Mouse (Mus musculus) forebrain, embryonic 15.5 days (tissue): Measurements from ENCODE around the gene Galnt16. TPM values are rescaled to one million over a fixed set of nuclear protein-coding genes. Genes with fewer than 3 reads are reported as not detected.
A peak's percentile ranks its signal among the peaks of the same experiment; 100 is the strongest.

ENCODE experiments used
- ATAC-seq: fragments of 200-750 bp; cut with Nextera tagmentation; replicated peaks from 2 replicates; pipeline ENCODE4 v1.8.0; 2017; ENCODE audit warnings: mild to moderate bottlenecking, moderate TSS enrichment, moderate library complexity
- H3K27ac ChIP-seq: fragments of 300-500 bp; sonication (generic); replicated peaks from 2 replicates; pipeline ENCODE4 v1.5.1; 2015; ENCODE audit warnings: mild to moderate bottlenecking, inconsistent platforms
- H3K27me3 ChIP-seq: fragments of 300-500 bp; sonication (generic); 2 replicates; pipeline ENCODE4 v1.6.1; 2015; ENCODE audit warnings: inconsistent platforms
- H3K36me3 ChIP-seq: fragments of 300-500 bp; sonication (generic); 2 replicates; pipeline ENCODE4 v1.6.1; 2015; ENCODE audit warnings: mild to moderate bottlenecking, inconsistent platforms
- H3K4me1 ChIP-seq: fragments of 300-500 bp; sonication (generic); 2 replicates; pipeline ENCODE4 v1.6.1; 2015; ENCODE audit warnings: inconsistent platforms
- H3K4me2 ChIP-seq: fragments of 300-500 bp; sonication (generic); replicated peaks from 2 replicates; pipeline ENCODE4 v1.6.1; 2015; ENCODE audit warnings: mild to moderate bottlenecking, inconsistent platforms
- H3K4me3 ChIP-seq: fragments of 300-500 bp; sonication (generic); 2 replicates; pipeline ENCODE4 v1.5.1; 2015; ENCODE audit warnings: mild to moderate bottlenecking, inconsistent platforms
- H3K9ac ChIP-seq: fragments of 300-500 bp; sonication (generic); replicated peaks from 2 replicates; pipeline ENCODE4 v1.6.1; 2015; ENCODE audit warnings: mild to moderate bottlenecking, inconsistent platforms
- H3K9me3 ChIP-seq: fragments of 300-500 bp; sonication (generic); 2 replicates; pipeline ENCODE4 v1.6.1; 2016; ENCODE audit warnings: inconsistent platforms
- WGBS: fragments of 180-500 bp; shearing (Covaris S2); methylation state at CpG from one replicate; pipeline ENCODE4 v1.1.7; 2015; ENCODE audit warnings: mixed read lengths; 5-methylcytosine and 5-hydroxymethylcytosine counted together
- polyA plus RNA-seq: library from polyadenylated mRNA; unstranded; fragments of >200 nt; fragmentation: Nextera tagmentation; extraction: Ambion mirVana; gene quantifications from 2 replicates; pipeline ENCODE4 v1.2.1, GENCODE M21; 2015

Gene Galnt16
- polyA plus RNA-seq, 1 experiment from 2014 or later = 23.7 TPM

- no peak overlapping the region for H3K4me2 ChIP-seq
- no peaks in the 10 kb centered on the region for H3K36me3 ChIP-seq
- 97% methylated on average over 2 of the region's 2 CpGs for WGBS
- H3K4me1 ChIP-seq = no peaks in the 10 kb centered on the region
- no peak overlapping the region for H3K27ac ChIP-seq
- H3K9ac ChIP-seq = no peak overlapping the region
- H3K4me3 ChIP-seq = no peak overlapping the region
- H3K27me3 ChIP-seq = no peaks in the 10 kb centered on the region
- ATAC-seq = no peak
- H3K9me3 ChIP-seq = no peaks in the 10 kb centered on the region
Observed at GRCm38 (mm10) chr12:80537313-80537712, 19.2 kb downstream of the Galnt16 start.

DNA sequence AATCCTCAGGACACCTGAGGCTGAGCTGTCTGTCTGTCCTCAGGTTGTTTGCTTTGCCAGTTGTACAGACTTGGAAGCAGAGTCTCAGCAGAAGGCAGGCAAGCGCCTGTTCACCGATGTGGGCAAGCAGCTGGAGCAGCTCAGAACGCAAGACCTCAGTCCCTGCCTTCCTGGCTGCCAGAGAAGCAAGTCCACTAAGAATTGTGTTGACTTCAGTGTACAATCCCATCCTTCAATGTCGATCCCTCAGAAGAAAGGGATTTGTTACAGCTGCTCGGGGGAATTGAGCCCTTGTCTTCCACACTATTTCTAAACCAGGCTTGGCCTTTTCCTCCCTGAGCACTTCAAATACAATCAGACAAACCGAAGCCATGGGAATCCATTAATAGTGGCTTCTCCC is 20.2 kb downstream of the Galnt16 start:
- Histone ChIP-seq H3K4me3 (no peak overlapping the region), H3K4me2 (no peak overlapping the region), H3K9me3 (no peaks in the 10 kb centered on the region), H3K27ac (no peak overlapping the region), H3K9ac (no peak overlapping the region), H3K27me3 (no peaks in the 10 kb centered on the region), H3K4me1 (no peaks in the 10 kb centered on the region), H3K36me3 (no peaks in the 10 kb centered on the region)
- WGBS = 76% methylated on average over 6 of the region's 6 CpGs
- ATAC-seq = no peak

DNA sequence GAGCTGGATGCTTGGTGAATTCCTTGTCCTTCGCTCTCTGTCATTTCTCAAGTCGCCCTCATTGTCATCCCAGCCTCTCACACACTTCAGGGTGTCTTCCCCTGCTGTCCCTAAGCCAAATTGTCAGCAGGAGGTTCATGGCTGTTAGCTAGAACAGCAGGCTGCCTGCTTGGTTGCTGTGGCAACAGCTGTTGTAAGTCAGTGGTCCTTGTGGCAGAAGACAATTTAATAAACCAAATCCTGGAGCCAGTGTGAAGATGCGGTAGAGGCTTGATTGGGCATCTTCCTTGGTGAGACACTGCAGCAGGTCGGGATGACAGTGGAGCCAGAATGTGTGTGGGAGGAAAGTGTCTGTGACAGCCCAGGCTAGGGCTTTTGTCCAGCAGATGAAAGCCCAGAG is 27.2 kb downstream of the Galnt16 start:
- Histone ChIP-seq H3K9ac (no peak overlapping the region), H3K4me2 (no peak overlapping the region), H3K27ac (peak overlapping the region; percentile 46; the same call in 1 of the 2 replicates), H3K4me3 (no peak overlapping the region), H3K9me3 (no peaks in the 10 kb centered on the region), H3K27me3 (no peaks in the 10 kb centered on the region), H3K4me1 (peaks cover 18% of the 10 kb centered on the region), H3K36me3 (no peaks in the 10 kb centered on the region)
- ATAC-seq = 0 out of 2 replicates have a peak, but pooled peaks have one; percentile 19
- WGBS = 14% methylated on average over 4 of the region's 4 CpGs

DNA sequence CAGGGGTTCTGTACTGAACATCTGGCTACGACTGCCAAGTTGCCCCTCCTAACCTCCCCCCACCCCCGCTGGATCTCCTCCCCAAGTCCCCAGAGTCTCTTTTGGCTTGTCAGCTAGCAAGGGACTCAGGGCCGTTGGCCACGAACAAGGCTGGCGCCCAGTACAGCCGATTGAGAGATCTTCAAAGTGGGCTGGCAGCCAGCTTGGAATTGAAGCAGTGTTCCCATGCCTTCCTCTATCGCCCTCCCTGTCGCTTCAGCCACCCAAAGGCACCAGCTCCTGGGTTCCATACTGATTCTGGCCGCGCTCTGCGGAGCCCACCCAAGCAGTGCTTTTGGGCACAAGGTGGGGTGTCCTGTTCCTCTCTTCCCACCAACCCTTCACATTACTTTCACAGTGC is 31.6 kb downstream of the Galnt16 start:
- Histone ChIP-seq H3K4me1 (peaks cover 18% of the 10 kb centered on the region), H3K4me3 (no peak overlapping the region), H3K27me3 (no peaks in the 10 kb centered on the region), H3K36me3 (no peaks in the 10 kb centered on the region), H3K9ac (no peak overlapping the region), H3K4me2 (no peak overlapping the region), H3K9me3 (no peaks in the 10 kb centered on the region), H3K27ac (no peak overlapping the region)
- no peak for ATAC-seq
- 59% methylated on average over 11 of the region's 11 CpGs for WGBS

DNA sequence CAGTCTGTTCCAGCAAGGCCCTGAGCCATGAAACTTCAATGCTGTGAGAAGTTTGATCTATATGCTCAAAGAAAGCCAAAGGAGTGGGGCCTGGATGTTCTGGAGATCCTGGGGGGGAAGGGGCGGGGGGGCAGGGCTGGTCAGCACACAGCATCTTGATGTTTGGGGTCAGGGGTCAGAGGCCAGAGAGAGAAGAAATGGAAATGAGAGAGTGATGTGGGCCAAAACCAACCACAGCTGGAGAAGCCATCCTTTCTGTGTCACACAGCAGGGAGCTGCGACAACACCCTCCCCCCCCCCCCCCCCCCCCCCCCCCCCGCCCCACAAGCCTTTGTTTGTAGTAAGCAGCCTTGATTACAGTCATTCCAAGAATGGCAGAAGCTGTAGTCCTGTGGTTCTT is 35.1 kb downstream of the Galnt16 start:
- H3K4me3 ChIP-seq = no peak overlapping the region
- H3K27me3 ChIP-seq = no peaks in the 10 kb centered on the region
- 10% methylated on average over 2 of the region's 3 CpGs for WGBS
- H3K36me3 ChIP-seq = no peaks in the 10 kb centered on the region
- ATAC-seq = no peak
- 0 out of 2 replicates have a peak, but pooled peaks cover 7% of the 10 kb centered on the region for H3K4me1 ChIP-seq
- no peak overlapping the region for H3K9ac ChIP-seq
- no peaks in the 10 kb centered on the region for H3K9me3 ChIP-seq
- H3K4me2 ChIP-seq = no peak overlapping the region
- no peak overlapping the region for H3K27ac ChIP-seq

GRCm38 (mm10) chr12:80554312-80554711 is 36.2 kb downstream of the Galnt16 start:
- no peaks in the 10 kb centered on the region for H3K36me3 ChIP-seq
- H3K27me3 ChIP-seq = no peaks in the 10 kb centered on the region
- no peak for ATAC-seq
- no peaks in the 10 kb centered on the region for H3K9me3 ChIP-seq
- H3K4me1 ChIP-seq = 0 out of 2 replicates have a peak, but pooled peaks cover 5% of the 10 kb centered on the region
- H3K4me3 ChIP-seq = no peak overlapping the region
- 95% methylated on average over 6 of the region's 6 CpGs for WGBS
- no peak overlapping the region for H3K27ac ChIP-seq
- no peak overlapping the region for H3K4me2 ChIP-seq
- no peak overlapping the region for H3K9ac ChIP-seq

DNA sequence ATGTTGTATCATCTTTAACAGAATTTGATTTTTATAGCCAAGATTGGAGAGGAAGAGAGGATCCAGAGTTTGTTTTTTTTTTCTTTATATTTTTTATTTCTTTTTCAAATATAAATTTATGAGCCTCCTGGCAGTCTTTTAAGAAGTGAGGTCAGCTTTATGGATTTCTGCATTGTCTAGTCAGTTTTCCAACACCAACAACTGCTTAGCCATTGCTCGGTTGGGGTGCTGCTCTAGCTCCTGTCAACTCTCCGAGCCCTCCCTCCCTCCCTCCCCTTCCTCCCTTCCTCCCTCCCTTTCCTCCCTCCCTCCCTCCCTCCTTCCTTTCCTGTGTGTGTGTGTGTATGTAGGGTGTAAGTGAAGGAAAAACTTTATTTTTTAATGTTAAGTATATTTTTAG is 43.8 kb downstream of the Galnt16 start:
- Histone ChIP-seq H3K4me2 (no peak overlapping the region), H3K9me3 (no peaks in the 10 kb centered on the region), H3K4me3 (no peak overlapping the region), H3K36me3 (no peaks in the 10 kb centered on the region), H3K9ac (no peak overlapping the region), H3K27ac (no peak overlapping the region), H3K4me1 (peaks cover 26% of the 10 kb centered on the region), H3K27me3 (no peaks in the 10 kb centered on the region)
- 26% methylated on average over 2 of the region's 2 CpGs for WGBS
- no peak for ATAC-seq

DNA sequence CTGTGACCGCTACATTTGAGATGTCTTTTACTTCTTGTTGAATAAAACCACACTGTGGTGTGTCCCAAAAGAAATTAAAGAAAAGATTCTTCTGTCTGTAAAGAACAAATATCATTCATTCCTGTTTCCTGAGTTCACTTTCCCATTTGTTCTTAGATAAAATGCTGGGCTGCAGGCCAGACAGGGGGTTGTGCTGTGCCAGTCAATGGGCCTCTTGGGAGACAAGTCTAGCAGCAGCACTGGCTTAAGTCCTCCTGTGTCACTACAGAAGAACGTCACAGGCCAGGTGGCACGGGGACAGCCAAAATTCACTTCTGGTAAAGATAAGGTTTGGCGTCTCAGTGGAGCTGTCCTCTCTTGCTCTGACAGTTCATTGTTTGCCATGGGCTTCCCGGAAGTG is 44.7 kb downstream of the Galnt16 start:
- peaks cover 35% of the 10 kb centered on the region for H3K4me1 ChIP-seq
- no peak overlapping the region for H3K4me3 ChIP-seq
- no peak overlapping the region for H3K27ac ChIP-seq
- H3K36me3 ChIP-seq = no peaks in the 10 kb centered on the region
- no peak overlapping the region for H3K9ac ChIP-seq
- no peak for ATAC-seq
- no peak overlapping the region for H3K4me2 ChIP-seq
- 53% methylated on average over 5 of the region's 5 CpGs for WGBS
- H3K27me3 ChIP-seq = no peaks in the 10 kb centered on the region
- H3K9me3 ChIP-seq = no peaks in the 10 kb centered on the region

DNA sequence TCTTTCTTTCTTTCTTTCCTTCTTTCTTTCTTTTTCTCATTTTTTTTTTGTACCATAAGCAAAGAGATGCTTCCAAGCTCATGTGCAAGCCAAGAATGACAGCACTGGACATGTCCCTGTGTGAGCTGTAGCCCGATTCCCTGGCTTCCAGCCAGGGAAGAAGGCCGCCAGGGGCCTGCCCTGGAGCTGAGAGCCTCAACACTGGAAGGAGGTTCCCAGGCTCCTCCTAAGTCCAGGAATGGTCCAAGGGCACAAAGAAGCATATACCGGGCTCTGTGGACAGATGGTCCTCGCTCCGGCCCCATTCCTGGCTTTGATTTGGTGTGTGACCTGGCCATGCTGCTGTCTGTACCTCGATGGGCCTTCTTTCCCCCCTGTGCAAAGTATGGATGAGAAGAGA is 46.9 kb downstream of the Galnt16 start:
- H3K9me3 ChIP-seq = no peaks in the 10 kb centered on the region
- no peaks in the 10 kb centered on the region for H3K36me3 ChIP-seq
- peaks cover 37% of the 10 kb centered on the region for H3K4me1 ChIP-seq
- WGBS = 65% methylated on average over 6 of the region's 6 CpGs
- H3K4me2 ChIP-seq = no peak overlapping the region
- H3K27ac ChIP-seq = no peak overlapping the region
- no peak overlapping the region for H3K4me3 ChIP-seq
- ATAC-seq = no peak
- no peak overlapping the region for H3K9ac ChIP-seq
- H3K27me3 ChIP-seq = no peaks in the 10 kb centered on the region

DNA sequence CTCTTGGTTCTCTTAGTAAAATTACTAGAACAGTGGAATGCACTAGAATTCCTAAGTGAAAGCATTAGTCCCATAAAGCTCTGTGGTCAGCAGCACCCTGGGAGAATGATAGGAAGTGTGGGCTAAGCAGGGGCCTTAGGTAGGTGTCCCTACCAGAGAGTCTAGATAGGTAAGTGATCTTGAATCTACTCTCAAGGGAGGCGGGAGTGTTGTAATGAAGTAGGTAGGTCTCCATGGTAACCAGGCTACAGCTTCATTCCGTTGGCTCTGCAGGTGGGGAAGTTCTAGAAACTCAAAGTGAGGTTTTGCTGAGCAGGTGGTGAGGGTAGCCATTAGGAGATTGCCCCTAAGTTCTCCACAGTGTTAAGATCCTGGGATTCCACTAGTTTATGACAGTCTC is 47.7 kb downstream of the Galnt16 start:
- Histone ChIP-seq H3K4me1 (peaks cover 37% of the 10 kb centered on the region), H3K4me2 (no peak overlapping the region), H3K9me3 (no peaks in the 10 kb centered on the region), H3K9ac (no peak overlapping the region), H3K27ac (no peak overlapping the region), H3K27me3 (no peaks in the 10 kb centered on the region), H3K4me3 (no peak overlapping the region), H3K36me3 (no peaks in the 10 kb centered on the region)
- ATAC-seq = no peak
- WGBS = 53% methylated on average over 2 of the region's 2 CpGs

GRCm38 (mm10) chr12:80566502-80566901 is 48.4 kb downstream of the Galnt16 start:
- Histone ChIP-seq H3K27ac (0 out of 2 replicates have a peak overlapping the region, but pooled peaks have one; percentile 54), H3K4me3 (no peak overlapping the region), H3K36me3 (no peaks in the 10 kb centered on the region), H3K9me3 (no peaks in the 10 kb centered on the region), H3K9ac (no peak overlapping the region), H3K27me3 (no peaks in the 10 kb centered on the region), H3K4me1 (peaks cover 37% of the 10 kb centered on the region), H3K4me2 (no peak overlapping the region)
- 70% methylated on average over 4 of the region's 4 CpGs for WGBS
- no peak for ATAC-seq

DNA sequence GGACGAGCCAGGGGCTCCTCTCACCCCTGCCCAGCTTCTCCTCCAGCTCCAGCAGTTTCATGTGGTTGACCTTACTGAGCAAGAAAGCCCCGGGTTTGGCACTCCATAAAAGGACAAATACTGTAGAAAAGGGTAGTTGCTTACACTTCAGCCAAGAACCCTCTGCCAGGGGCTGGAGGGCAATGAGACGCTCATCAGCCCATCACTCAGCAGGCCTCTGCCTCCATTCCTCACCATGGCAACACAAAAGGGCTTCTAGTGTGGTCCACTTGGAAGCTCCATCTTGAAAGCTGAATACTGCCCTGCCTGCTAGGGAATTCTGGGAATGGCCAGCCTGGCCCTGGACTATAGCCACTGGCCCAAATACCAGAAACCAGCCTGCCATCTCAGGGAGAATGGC is 49.3 kb downstream of the Galnt16 start:
- 25% methylated on average over 3 of the region's 3 CpGs for WGBS
- peak; percentile 85 for ATAC-seq
- H3K4me1 ChIP-seq = peaks cover 36% of the 10 kb centered on the region

GRCm38 (mm10) chr12:80569561-80569960 is 51.5 kb downstream of the Galnt16 start:
- H3K4me1 ChIP-seq = peaks cover 25% of the 10 kb centered on the region
- no peak for ATAC-seq
- 87% methylated on average over 2 of the region's 2 CpGs for WGBS
- H3K4me2 ChIP-seq = no peak overlapping the region
- H3K9me3 ChIP-seq = no peaks in the 10 kb centered on the region
- no peak overlapping the region for H3K27ac ChIP-seq
- no peaks in the 10 kb centered on the region for H3K36me3 ChIP-seq
- no peak overlapping the region for H3K4me3 ChIP-seq
- H3K9ac ChIP-seq = no peak overlapping the region
- no peaks in the 10 kb centered on the region for H3K27me3 ChIP-seq

More for the DNA sequence above, 49.3 kb downstream of the Galnt16 start:
- Histone ChIP-seq H3K27ac (peak overlapping the region; percentile 54), H3K27me3 (no peaks in the 10 kb centered on the region), H3K4me2 (no peak overlapping the region), H3K9me3 (no peaks in the 10 kb centered on the region), H3K4me3 (no peak overlapping the region), H3K36me3 (no peaks in the 10 kb centered on the region), H3K9ac (no peak overlapping the region)
